Mouse (Mus musculus): ENCODE data around the gene Rreb1. TPM values are rescaled to one million over a fixed set of nuclear protein-coding genes. Genes with fewer than 3 reads are reported as not detected.
A peak's percentile ranks its signal among the peaks of the same experiment; 100 is the strongest.

The Rreb1 gene
- total and polyA plus RNA-seq, 2 experiments from 2014 or later = 2.3 to 6.0 TPM

- no peak for TF ChIP-seq CTCF (IDR thresholded peaks at IDR 0.05; ENCODE audit: low read depth)
- no peak overlapping the region for H3K9ac ChIP-seq (replicated peaks; ENCODE audit: low read length)
- H3K36me3 ChIP-seq (ENCODE audit: insufficient read depth, low read length) = no peaks in the 10 kb centered on the region; the same call in 1 of the 2 replicates
- H3K4me1 ChIP-seq (ENCODE audit: insufficient read depth, low read length) = no peaks in the 10 kb centered on the region
- no peak for DNase-seq (ENCODE audit: low spot score)
- no peak overlapping the region for H3K4me3 ChIP-seq (ENCODE audit: low read length)
- ATAC-seq = no peak
- H3K27ac ChIP-seq = no peak overlapping the region
- H3K27me3 ChIP-seq (ENCODE audit: insufficient read depth, low read length) = no peaks in the 10 kb centered on the region
- H3K9me3 ChIP-seq (ENCODE audit: low read length) = no peaks in the 10 kb centered on the region
- no peak overlapping the region for H3K4me2 ChIP-seq (ENCODE audit: low read depth, low read length)
- 68% methylated on average over 27 of the region's 27 CpGs for WGBS
Observed at GRCm38 (mm10) chr13:37931210-37931922, 153.2 kb downstream of the Rreb1 start.

- no peak for DNase-seq (ENCODE audit: low spot score)
- TF ChIP-seq CTCF (IDR thresholded peaks at IDR 0.05; ENCODE audit: low read depth) = 0 out of 2 replicates have a peak, but pooled peaks have one; percentile 17
- H3K4me1 ChIP-seq (ENCODE audit: insufficient read depth, low read length) = no peaks in the 10 kb centered on the region
- no peaks in the 10 kb centered on the region; the same call in 1 of the 2 replicates for H3K36me3 ChIP-seq (ENCODE audit: insufficient read depth, low read length)
- H3K27ac ChIP-seq = peak overlapping the region; percentile 17; the same call in 1 of the 2 replicates
- H3K9me3 ChIP-seq (ENCODE audit: low read length) = no peaks in the 10 kb centered on the region
- H3K4me2 ChIP-seq (ENCODE audit: low read depth, low read length) = no peak overlapping the region
- no peak for ATAC-seq
- no peaks in the 10 kb centered on the region for H3K27me3 ChIP-seq (ENCODE audit: insufficient read depth, low read length)
- H3K4me3 ChIP-seq (ENCODE audit: low read length) = no peak overlapping the region
- no peak overlapping the region for H3K9ac ChIP-seq (replicated peaks; ENCODE audit: low read length)
- 62% methylated on average over 4 of the region's 4 CpGs for WGBS
Observed at GRCm38 (mm10) chr13:37934075-37934474, 155.9 kb downstream of the Rreb1 start.

- TF ChIP-seq CTCF (IDR thresholded peaks at IDR 0.05; ENCODE audit: low read depth) = no peak
- DNase-seq (ENCODE audit: low spot score) = peak; percentile 54
- 49% methylated on average over 8 of the region's 8 CpGs for WGBS
Observed at GRCm38 (mm10) chr13:37934920-37935319, 156.7 kb downstream of the Rreb1 start.

GRCm38 (mm10) chr13:37936351-37936750, 158.2 kb downstream of the Rreb1 start:
- Histone ChIP-seq H3K36me3 (ENCODE audit: insufficient read depth, low read length) (no peaks in the 10 kb centered on the region), H3K4me1 (ENCODE audit: insufficient read depth, low read length) (no peaks in the 10 kb centered on the region), H3K27ac (no peak overlapping the region), H3K4me2 (ENCODE audit: low read depth, low read length) (no peak overlapping the region), H3K9ac (replicated peaks; ENCODE audit: low read length) (no peak overlapping the region), H3K27me3 (ENCODE audit: insufficient read depth, low read length) (no peaks in the 10 kb centered on the region), H3K9me3 (ENCODE audit: low read length) (no peaks in the 10 kb centered on the region), H3K4me3 (ENCODE audit: low read length) (no peak overlapping the region)
- TF ChIP-seq CTCF (IDR thresholded peaks at IDR 0.05; ENCODE audit: low read depth) = no peak
- DNase-seq (ENCODE audit: low spot score) (no peak), ATAC-seq (no peak)
- 74% methylated on average over 3 of the region's 3 CpGs for WGBS

More at GRCm38 (mm10) chr13:37934920-37935319, 156.7 kb downstream of the Rreb1 start:
- no peak overlapping the region for H3K4me2 ChIP-seq (ENCODE audit: low read depth, low read length)
- no peaks in the 10 kb centered on the region for H3K9me3 ChIP-seq (ENCODE audit: low read length)
- no peaks in the 10 kb centered on the region for H3K27me3 ChIP-seq (ENCODE audit: insufficient read depth, low read length)
- H3K36me3 ChIP-seq (ENCODE audit: insufficient read depth, low read length) = no peaks in the 10 kb centered on the region; the same call in 1 of the 2 replicates
- peak; percentile 68 for ATAC-seq
- H3K27ac ChIP-seq = peak overlapping the region; percentile 17; the same call in 1 of the 2 replicates
- no peak overlapping the region for H3K4me3 ChIP-seq (ENCODE audit: low read length)
- no peaks in the 10 kb centered on the region for H3K4me1 ChIP-seq (ENCODE audit: insufficient read depth, low read length)
- no peak overlapping the region for H3K9ac ChIP-seq (replicated peaks; ENCODE audit: low read length)

- 87% methylated on average over 2 of the region's 2 CpGs for WGBS
- no peak for TF ChIP-seq CTCF (IDR thresholded peaks at IDR 0.05; ENCODE audit: low read depth)
- Histone ChIP-seq H3K4me3 (ENCODE audit: low read length) (no peak overlapping the region), H3K9me3 (ENCODE audit: low read length) (no peaks in the 10 kb centered on the region), H3K4me1 (ENCODE audit: insufficient read depth, low read length) (no peaks in the 10 kb centered on the region), H3K27ac (no peak overlapping the region), H3K36me3 (ENCODE audit: insufficient read depth, low read length) (no peaks in the 10 kb centered on the region), H3K27me3 (ENCODE audit: insufficient read depth, low read length) (no peaks in the 10 kb centered on the region), H3K4me2 (ENCODE audit: low read depth, low read length) (no peak overlapping the region), H3K9ac (replicated peaks; ENCODE audit: low read length) (no peak overlapping the region)
- ATAC-seq = no peak
- no peak for DNase-seq (ENCODE audit: low spot score)
Observed at GRCm38 (mm10) chr13:37940167-37940566, 162.0 kb downstream of the Rreb1 start.

- Histone ChIP-seq H3K27ac (no peak overlapping the region), H3K36me3 (ENCODE audit: insufficient read depth, low read length) (no peaks in the 10 kb centered on the region), H3K27me3 (ENCODE audit: insufficient read depth, low read length) (no peaks in the 10 kb centered on the region), H3K4me1 (ENCODE audit: insufficient read depth, low read length) (no peaks in the 10 kb centered on the region), H3K4me3 (ENCODE audit: low read length) (no peak overlapping the region), H3K9ac (replicated peaks; ENCODE audit: low read length) (no peak overlapping the region), H3K4me2 (ENCODE audit: low read depth, low read length) (no peak overlapping the region), H3K9me3 (ENCODE audit: low read length) (no peaks in the 10 kb centered on the region)
- TF ChIP-seq CTCF (IDR thresholded peaks at IDR 0.05; ENCODE audit: low read depth) = no peak
- ATAC-seq (no peak), DNase-seq (ENCODE audit: low spot score) (no peak)
- 66% methylated on average over 5 of the region's 5 CpGs for WGBS
Observed at GRCm38 (mm10) chr13:37940649-37941048, 162.4 kb downstream of the Rreb1 start.

- ATAC-seq (no peak), DNase-seq (ENCODE audit: low spot score) (no peak)
- Histone ChIP-seq H3K27ac (no peak overlapping the region), H3K36me3 (ENCODE audit: insufficient read depth, low read length) (no peaks in the 10 kb centered on the region), H3K4me2 (ENCODE audit: low read depth, low read length) (no peak overlapping the region), H3K4me1 (ENCODE audit: insufficient read depth, low read length) (no peaks in the 10 kb centered on the region), H3K27me3 (ENCODE audit: insufficient read depth, low read length) (no peaks in the 10 kb centered on the region), H3K9ac (replicated peaks; ENCODE audit: low read length) (no peak overlapping the region), H3K9me3 (ENCODE audit: low read length) (no peaks in the 10 kb centered on the region), H3K4me3 (ENCODE audit: low read length) (no peak overlapping the region)
- 81% methylated on average over 5 of the region's 5 CpGs for WGBS
- TF ChIP-seq CTCF (IDR thresholded peaks at IDR 0.05; ENCODE audit: low read depth) = no peak
Observed at GRCm38 (mm10) chr13:37941138-37941645, 163.0 kb downstream of the Rreb1 start.
